Mouse (Mus musculus): ENCODE measurements around the gene Osbp2. TPM values are rescaled to one million over a fixed set of nuclear protein-coding genes. Genes with fewer than 3 reads are reported as not detected.
A peak's percentile ranks its signal among the peaks of the same experiment; 100 is the strongest.

The Osbp2 gene
- total RNA-seq, 2 experiments from 2014 or later: 125 to 126 TPM

- peak in 1 of 2 experiments; percentile 46 for DNase-seq (ENCODE audit: extremely low spot score in 1 of 2, low spot score in 2 of 2)
- intact Hi-C loops (cut with DNase I): no loop called here
Measured at GRCm38 (mm10) chr11:3834421-3835098, 29.1 kb downstream of the Osbp2 start.

DNA sequence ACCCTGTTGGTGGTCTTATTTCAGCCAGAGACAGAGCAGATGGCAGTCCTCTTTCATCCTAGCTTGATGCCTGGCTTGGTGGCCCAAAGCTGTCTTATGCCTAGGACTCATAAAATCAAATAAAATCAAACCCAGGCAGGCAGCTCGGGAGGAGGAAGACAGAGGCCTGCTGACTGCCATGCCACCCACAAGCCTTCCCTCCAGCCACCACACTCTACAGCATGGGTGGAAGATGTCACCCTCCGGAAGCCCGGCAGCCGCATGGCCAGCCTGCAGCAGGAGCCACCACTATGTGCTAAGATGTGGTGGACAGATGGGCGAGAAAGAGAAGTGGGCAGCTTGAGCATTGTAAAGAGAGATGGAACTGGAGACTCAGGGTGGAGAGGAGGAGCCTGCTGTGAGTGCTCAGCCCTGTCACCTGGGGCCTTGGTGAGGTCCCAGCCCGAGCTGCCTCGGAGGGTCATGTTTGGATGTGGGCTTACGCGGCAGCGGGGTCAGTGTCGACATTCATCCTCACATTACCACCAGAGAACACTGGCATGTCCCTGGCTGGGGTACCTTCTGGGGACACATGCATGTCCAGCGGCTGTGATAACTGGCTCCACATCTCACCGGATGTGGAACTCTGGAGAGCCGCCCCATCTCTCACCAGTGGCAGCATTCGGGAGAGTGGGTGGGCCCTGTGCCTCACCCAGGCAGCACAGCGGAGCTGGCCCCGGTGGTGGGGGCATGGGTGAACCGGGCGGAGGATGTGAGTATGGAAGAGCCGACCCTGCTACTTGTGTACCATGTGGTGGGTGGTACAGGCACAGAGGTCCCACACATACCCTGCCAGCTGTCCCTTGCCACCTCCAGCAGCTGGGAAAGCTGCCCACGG, 29.9 kb downstream of the Osbp2 start:
- intact Hi-C loops (cut with DNase I): no loop called here
- no peak for DNase-seq (ENCODE audit: extremely low spot score in 1 of 2, low spot score in 2 of 2)

DNA sequence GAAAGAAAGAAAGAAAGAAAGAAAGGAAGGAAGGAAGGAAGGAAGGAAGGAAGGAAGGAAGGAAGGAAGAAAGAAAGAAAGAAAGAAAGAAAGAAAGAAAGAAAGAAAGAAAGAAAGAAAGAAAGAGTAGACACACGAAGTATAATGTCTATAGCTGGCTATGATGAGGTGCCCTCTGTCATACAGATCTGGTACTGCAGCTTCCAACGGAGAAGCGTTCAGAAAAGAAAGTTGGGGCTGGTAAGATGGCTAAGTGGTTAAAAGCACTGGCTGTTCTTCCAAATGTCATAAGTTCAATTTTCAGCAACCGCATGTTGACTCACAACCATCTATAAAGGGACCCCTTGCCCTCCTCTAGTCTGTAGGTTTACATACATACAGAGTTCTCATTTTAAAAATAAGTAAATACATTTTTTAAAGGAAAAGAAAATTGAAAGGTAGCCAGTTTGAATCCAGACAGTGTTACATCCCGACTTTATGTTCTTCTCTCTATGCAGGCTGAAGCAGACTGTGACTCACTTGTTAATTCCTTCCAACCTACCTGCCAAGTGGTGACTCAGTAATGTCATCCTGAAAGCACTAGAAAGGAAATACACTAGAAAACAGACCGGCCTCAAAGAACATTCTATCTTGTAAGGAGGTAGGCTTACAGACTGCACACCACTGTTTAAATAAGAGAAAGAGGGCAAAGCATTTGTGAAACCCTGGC, 31.4 kb downstream of the Osbp2 start:
- no peak for DNase-seq (ENCODE audit: extremely low spot score in 1 of 2, low spot score in 2 of 2)
- intact Hi-C loops (cut with DNase I): no loop called here

- intact Hi-C loops (cut with DNase I): no loop called here
- DNase-seq (ENCODE audit: extremely low spot score in 1 of 2, low spot score in 2 of 2): no peak
Measured at GRCm38 (mm10) chr11:3829736-3830135, 34.0 kb downstream of the Osbp2 start.

DNA sequence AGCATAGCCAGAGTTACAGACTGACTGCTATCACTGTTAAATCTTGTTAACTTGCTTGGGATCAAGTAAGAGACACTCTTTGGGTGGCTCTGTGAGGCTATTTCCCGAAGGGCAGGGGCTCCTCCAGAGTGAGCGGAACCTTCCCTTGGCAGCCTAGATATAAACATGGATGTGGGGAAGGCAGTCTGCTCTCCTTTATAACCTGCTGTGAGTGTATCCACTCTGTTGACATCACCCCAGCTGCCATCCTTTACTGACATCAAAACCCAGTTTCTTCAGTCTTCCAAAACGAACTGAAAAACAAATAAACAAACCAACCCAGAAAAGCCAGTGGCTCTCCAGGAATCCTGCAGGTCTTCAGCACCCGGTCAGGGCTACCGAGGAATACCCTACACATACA, 39.6 kb downstream of the Osbp2 start:
- intact Hi-C loops (cut with DNase I): no loop called here
- DNase-seq (ENCODE audit: extremely low spot score in 1 of 2, low spot score in 2 of 2): no peak

GRCm38 (mm10) chr11:3823378-3823777, 40.3 kb downstream of the Osbp2 start:
- no peak for DNase-seq (ENCODE audit: extremely low spot score in 1 of 2, low spot score in 2 of 2)
- intact Hi-C loops (cut with DNase I): no loop called here

DNA sequence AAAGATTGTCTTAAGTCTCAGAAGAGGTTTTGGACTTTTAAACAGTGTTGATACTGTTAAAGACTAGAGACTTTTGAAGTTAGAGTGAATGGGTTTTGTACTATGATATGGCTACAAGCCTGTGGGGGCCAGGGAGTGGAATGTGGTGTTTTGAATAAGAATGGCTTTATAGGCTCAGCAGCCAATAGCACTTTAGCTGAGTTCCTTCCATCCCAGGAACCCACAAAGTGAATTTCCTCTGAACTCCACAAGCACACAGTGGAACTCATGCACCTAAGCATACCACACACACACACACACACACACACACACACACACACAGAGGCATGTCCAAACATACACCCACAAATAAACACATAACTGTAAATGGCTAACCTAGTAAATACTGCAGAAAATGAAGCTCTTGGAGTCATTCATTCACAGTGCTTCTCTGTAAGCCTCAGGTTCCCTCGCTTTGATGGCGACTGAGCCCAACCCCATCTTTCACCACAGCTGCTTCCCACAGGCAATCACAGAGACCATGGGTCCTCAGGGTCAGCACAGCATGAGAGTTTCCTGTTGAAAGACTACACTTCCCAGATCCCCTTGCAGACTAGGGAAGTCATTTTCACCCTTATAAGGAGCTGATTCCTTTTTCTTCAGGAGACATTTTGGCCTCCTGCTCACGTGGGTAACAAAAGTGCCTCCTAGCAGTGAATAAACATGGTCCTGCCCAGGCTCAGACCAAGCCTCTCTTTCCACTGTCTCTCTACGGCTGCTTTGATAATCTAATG, 45.5 kb downstream of the Osbp2 start:
- intact Hi-C loops (cut with DNase I): no loop called here
- no peak for DNase-seq (ENCODE audit: extremely low spot score in 1 of 2, low spot score in 2 of 2)

GRCm38 (mm10) chr11:3815951-3816350, 47.8 kb downstream of the Osbp2 start:
- intact Hi-C loops (cut with DNase I): no loop called here
- DNase-seq (ENCODE audit: extremely low spot score in 1 of 2, low spot score in 2 of 2): no peak

DNA sequence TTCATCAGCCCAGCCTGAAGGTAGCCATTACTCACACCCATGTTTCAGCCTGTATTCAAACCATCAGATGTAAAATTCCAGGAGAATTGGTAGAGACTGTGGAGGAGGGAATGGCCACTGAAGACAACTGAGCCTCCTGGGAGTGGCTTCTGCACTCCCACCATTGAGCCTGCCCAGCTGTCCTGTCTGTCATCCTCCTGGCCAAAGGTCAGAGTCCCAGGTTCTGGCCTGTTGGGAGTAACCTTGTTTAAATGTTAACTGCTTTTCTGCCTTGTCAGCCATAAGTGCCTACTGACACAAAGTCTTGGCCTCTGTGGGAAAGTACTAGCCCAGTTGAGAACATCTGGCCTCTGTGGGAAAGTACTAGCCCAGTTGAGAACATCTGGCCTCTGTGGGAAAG, 50.4 kb downstream of the Osbp2 start:
- intact Hi-C loops (cut with DNase I): loop anchor here (5.0 kb wide), 1 partner anchor 64 kb away; no protein-coding TSS in a partner anchor
- DNase-seq (ENCODE audit: extremely low spot score in 1 of 2, low spot score in 2 of 2): no peak

GRCm38 (mm10) chr11:3808162-3808561, 55.5 kb downstream of the Osbp2 start:
- DNase-seq (ENCODE audit: extremely low spot score in 1 of 2, low spot score in 2 of 2): no peak
- intact Hi-C loops (cut with DNase I): loop anchor here (5.0 kb wide), 2 partner anchors 104 to 271 kb away; partner anchors contain the start of gene Slc35e4

GRCm38 (mm10) chr11:3805362-3805761, 58.3 kb downstream of the Osbp2 start:
- intact Hi-C loops (cut with DNase I): loop anchor here (5.0 kb wide), 2 partner anchors 107 to 268 kb away; partner anchors contain the start of gene Slc35e4
- DNase-seq (ENCODE audit: extremely low spot score in 1 of 2, low spot score in 2 of 2): peak in 1 of 2 experiments; percentile 34

GRCm38 (mm10) chr11:3804639-3805038, 59.1 kb downstream of the Osbp2 start:
- intact Hi-C loops (cut with DNase I): loop anchor here (5.0 kb wide), 2 partner anchors 108 to 267 kb away; partner anchors contain the start of gene Slc35e4
- no peak for DNase-seq (ENCODE audit: extremely low spot score in 1 of 2, low spot score in 2 of 2)

- DNase-seq (ENCODE audit: extremely low spot score in 1 of 2, low spot score in 2 of 2): no peak
- intact Hi-C loops (cut with DNase I): no loop called here
Measured at GRCm38 (mm10) chr11:3802057-3802456, 61.6 kb downstream of the Osbp2 start.

DNA sequence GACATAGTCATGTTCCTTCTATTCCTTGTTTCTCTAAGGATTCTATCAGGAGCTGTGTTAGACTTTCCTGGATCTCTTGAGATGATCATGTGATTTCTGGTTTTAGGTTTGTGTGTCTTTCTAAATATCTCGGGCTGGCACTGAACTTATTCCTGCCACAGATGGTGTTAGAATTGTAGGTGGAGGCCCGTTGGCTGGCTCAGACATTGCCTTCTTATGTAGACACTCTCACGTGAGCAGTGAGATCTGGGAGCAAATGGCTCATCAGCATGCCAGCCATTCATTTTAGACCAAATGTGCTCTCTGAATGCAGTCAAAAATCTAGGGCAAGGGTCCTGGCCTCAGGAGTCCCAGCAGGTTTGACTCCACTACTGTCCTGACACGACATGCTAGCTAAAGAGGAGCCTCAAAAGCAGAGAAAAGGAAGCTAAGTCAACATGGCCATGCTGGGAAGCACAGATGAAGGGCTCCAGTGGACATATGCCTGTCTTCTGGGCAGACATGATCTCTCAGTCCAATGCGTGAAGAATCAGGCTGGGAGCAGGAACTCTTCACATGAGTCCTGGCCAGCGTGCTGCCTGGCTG, 66.0 kb downstream of the Osbp2 start:
- intact Hi-C loops (cut with DNase I): no loop called here
- peak in 1 of 2 experiments; percentile 68 for DNase-seq (ENCODE audit: extremely low spot score in 1 of 2, low spot score in 2 of 2)

DNA sequence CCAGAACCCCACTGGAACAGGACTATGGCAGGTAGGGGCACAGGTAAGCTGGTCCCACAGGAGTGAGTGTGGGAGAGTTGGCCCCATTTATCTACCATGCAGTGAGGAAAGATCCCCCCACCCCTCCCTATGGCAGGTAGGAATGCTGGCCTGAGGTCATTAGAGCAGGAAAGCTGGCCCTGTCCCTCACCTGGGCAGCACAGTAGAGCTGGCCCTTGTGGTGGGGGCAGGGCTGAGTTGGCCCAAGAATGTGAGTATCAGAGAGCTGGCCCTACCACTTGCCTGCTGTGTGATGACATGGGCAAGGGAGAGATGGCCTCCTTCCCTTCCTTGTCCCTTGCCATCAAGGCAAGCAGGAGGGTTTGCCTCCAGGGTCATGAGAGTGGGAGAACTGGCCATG, 73.0 kb downstream of the Osbp2 start:
- no peak for DNase-seq (ENCODE audit: extremely low spot score in 1 of 2, low spot score in 2 of 2)
- intact Hi-C loops (cut with DNase I): no loop called here

- intact Hi-C loops (cut with DNase I): loop anchor here (5.0 kb wide), 1 partner anchor 78 kb away; no protein-coding TSS in a partner anchor
- no peak for DNase-seq (ENCODE audit: extremely low spot score in 1 of 2, low spot score in 2 of 2)
Measured at GRCm38 (mm10) chr11:3789919-3790318, 73.8 kb downstream of the Osbp2 start.

DNA sequence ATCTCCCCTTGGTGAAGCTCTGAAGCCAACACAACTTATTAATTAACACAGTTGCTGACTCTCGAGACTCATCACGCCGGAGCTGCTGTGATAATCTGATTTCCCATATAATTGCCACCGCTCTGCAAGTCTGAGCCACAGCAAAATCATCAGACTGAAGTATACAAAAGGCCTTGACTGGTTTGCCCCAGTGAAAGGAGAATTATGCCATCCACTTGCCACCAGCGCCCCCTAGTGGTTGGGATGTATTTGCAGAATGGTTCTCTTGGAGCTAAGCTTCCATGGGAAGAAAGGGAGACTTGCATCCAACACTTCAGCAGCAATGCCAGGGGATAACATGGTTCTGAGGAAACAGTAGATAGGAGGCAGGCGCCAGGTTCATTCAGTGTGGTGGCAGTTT, 77.1 kb downstream of the Osbp2 start:
- intact Hi-C loops (cut with DNase I): loop anchor here (5.0 kb wide), 1 partner anchor 74 kb away; no protein-coding TSS in a partner anchor
- DNase-seq (ENCODE audit: extremely low spot score in 1 of 2, low spot score in 2 of 2): peak; percentile 82 to 89

GRCm38 (mm10) chr11:3775263-3775644, 88.4 kb downstream of the Osbp2 start:
- intact Hi-C loops (cut with DNase I): no loop called here
- DNase-seq (ENCODE audit: extremely low spot score in 1 of 2, low spot score in 2 of 2): no peak

Data from left cerebral cortex, postnatal 10 days (tissue).